Mouse (Mus musculus): ENCODE results near the gene Ncapd2. TPM values are rescaled to one million over a fixed set of nuclear protein-coding genes. Genes with fewer than 3 reads are reported as not detected.

The Ncapd2 gene
- polyA plus RNA-seq, 1 experiment from 2014 or later, result 5.9 TPM

- Histone ChIP-seq H3K9ac (replicated peaks; ENCODE audit: low read depth) (no peak overlapping the region), H3K4me2 (replicated peaks; ENCODE audit: low read depth, low read length) (no peak overlapping the region), H3K9me3 (ENCODE audit: low read length) (no peaks in the 10 kb centered on the region), H3K27ac (ENCODE audit: low read length) (no peak overlapping the region), H3K27me3 (replicated peaks; ENCODE audit: insufficient read depth, low read length) (no peaks in the 10 kb centered on the region), H3K4me3 (ENCODE audit: low read depth, low read length) (no peak overlapping the region), H3K36me3 (ENCODE audit: insufficient read depth, low read length) (no peaks in the 10 kb centered on the region), H3K4me1 (ENCODE audit: insufficient read depth, low read depth, low read length) (no peaks in the 10 kb centered on the region)
- ATAC-seq (no peak), DNase-seq (ENCODE audit: low spot score) (no peak)
- WGBS, result 64% methylated on average over 6 of the region's 7 CpGs
- TF ChIP-seq CTCF (IDR thresholded peaks at IDR 0.05) (no peak), EP300 (IDR thresholded peaks at IDR 0.05) (no peak)
Measured at GRCm38 (mm10) chr6:125149569-125149950, 41.9 kb downstream of the Ncapd2 start.

DNA sequence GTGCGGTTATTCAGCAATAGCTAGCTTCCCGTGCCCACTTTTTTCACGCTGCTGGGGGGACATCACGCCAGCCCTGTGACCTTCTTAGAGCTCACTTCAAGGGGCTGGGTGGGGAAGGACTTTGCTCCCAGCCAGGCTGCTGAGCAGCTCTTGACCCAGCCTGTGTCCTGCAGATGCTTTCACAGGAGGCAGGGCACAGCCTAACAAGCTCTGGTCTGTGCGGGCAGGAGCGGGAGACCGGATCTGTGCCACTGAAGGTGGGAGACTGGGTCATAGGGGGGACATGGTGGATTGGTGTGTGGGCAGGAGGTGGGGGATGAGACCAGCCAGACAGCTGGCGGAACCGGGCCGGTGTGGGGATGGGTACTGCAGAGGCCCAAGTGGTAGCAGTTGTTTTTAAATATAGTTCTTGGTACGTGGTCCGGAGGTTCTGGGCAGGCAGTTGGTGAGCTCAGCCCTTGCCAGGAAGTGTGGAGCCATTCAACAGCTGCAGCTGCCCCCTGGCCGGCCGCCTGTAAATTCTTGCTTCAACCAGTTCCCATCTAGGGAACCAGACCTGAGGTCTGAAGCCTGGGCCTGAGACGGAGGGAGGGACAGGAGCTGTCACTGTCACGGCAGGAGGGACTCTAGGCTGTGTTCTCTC, 42.5 kb downstream of the Ncapd2 start:
- 61% methylated on average over 16 of the region's 16 CpGs for WGBS
- Histone ChIP-seq H3K9me3 (ENCODE audit: low read length) (no peaks in the 10 kb centered on the region), H3K4me2 (replicated peaks; ENCODE audit: low read depth, low read length) (no peak overlapping the region), H3K27me3 (replicated peaks; ENCODE audit: insufficient read depth, low read length) (no peaks in the 10 kb centered on the region), H3K27ac (ENCODE audit: low read length) (0 out of 2 replicates have a peak overlapping the region, but pooled peaks have one; percentile 4), H3K36me3 (ENCODE audit: insufficient read depth, low read length) (no peaks in the 10 kb centered on the region), H3K4me1 (ENCODE audit: insufficient read depth, low read depth, low read length) (no peaks in the 10 kb centered on the region), H3K9ac (replicated peaks; ENCODE audit: low read depth) (no peak overlapping the region; the same call in 1 of the 2 replicates), H3K4me3 (ENCODE audit: low read depth, low read length) (no peak overlapping the region)
- no peak for ATAC-seq
- peak; percentile 28 for DNase-seq (ENCODE audit: low spot score)
- TF ChIP-seq EP300 (IDR thresholded peaks at IDR 0.05), result no peak
- no peak for TF ChIP-seq CTCF (IDR thresholded peaks at IDR 0.05)

DNA sequence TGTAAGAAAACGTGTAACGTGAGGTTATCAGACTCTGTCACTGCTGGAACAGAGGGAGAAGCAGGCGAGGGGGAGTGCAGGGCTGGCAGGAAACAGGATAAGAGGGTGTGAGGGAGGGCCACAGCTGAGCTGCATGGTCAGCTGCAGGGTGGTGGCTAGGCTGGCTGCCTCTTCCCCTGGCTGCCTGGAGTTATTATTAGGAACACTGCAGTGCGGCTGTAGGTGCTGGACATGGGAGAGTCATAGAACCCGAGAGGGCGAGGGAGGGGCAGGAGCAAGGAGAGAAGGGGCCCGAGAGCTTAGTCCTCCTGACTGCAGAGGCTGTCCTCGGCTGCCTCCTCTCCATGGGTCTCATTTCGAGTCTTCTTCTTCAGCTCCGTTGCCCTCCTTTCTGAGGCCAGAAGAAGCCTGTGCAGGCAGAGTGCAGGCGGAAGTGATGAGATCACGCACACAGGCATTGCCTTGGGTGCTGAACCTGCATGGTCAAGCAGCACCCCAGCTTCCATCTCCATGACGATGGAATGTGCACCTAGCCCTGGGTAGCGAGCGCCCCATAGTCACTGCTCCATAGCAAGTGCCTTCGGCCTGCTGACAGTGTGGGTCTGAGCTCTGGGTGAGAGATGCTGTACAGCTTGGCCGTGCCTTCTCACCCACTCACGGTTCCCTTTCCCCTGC, 43.1 kb downstream of the Ncapd2 start:
- Histone ChIP-seq H3K4me3 (ENCODE audit: low read depth, low read length) (no peak overlapping the region), H3K36me3 (ENCODE audit: insufficient read depth, low read length) (no peaks in the 10 kb centered on the region), H3K9ac (replicated peaks; ENCODE audit: low read depth) (no peak overlapping the region; the same call in 1 of the 2 replicates), H3K4me1 (ENCODE audit: insufficient read depth, low read depth, low read length) (no peaks in the 10 kb centered on the region), H3K9me3 (ENCODE audit: low read length) (no peaks in the 10 kb centered on the region), H3K4me2 (replicated peaks; ENCODE audit: low read depth, low read length) (no peak overlapping the region), H3K27ac (ENCODE audit: low read length) (peak overlapping the region; percentile 64; the same call in 1 of the 2 replicates), H3K27me3 (replicated peaks; ENCODE audit: insufficient read depth, low read length) (no peaks in the 10 kb centered on the region)
- ATAC-seq (peak; percentile 31), DNase-seq (ENCODE audit: low spot score) (peak; percentile 39)
- 44% methylated on average over 18 of the region's 18 CpGs for WGBS
- no peak for TF ChIP-seq CTCF (IDR thresholded peaks at IDR 0.05)
- no peak for TF ChIP-seq EP300 (IDR thresholded peaks at IDR 0.05)

GRCm38 (mm10) chr6:125147329-125147728, 44.2 kb downstream of the Ncapd2 start:
- H3K9ac ChIP-seq (replicated peaks; ENCODE audit: low read depth), result no peak overlapping the region

GRCm38 (mm10) chr6:125146797-125147196, 44.7 kb downstream of the Ncapd2 start:
- H3K4me3 ChIP-seq (ENCODE audit: low read depth, low read length), result no peak overlapping the region
- WGBS, result 65% methylated on average over 4 of the region's 4 CpGs
- no peaks in the 10 kb centered on the region for H3K27me3 ChIP-seq (replicated peaks; ENCODE audit: insufficient read depth, low read length)
- H3K9me3 ChIP-seq (ENCODE audit: low read length), result no peaks in the 10 kb centered on the region
- peak overlapping the region; percentile 88; the same call in 1 of the 2 replicates for H3K4me2 ChIP-seq (replicated peaks; ENCODE audit: low read depth, low read length)
- no peak overlapping the region for H3K9ac ChIP-seq (replicated peaks; ENCODE audit: low read depth)
- no peak for TF ChIP-seq EP300 (IDR thresholded peaks at IDR 0.05)
- no peak for TF ChIP-seq CTCF (IDR thresholded peaks at IDR 0.05)
- no peak overlapping the region for H3K27ac ChIP-seq (ENCODE audit: low read length)
- no peaks in the 10 kb centered on the region for H3K4me1 ChIP-seq (ENCODE audit: insufficient read depth, low read depth, low read length)
- H3K36me3 ChIP-seq (ENCODE audit: insufficient read depth, low read length), result no peaks in the 10 kb centered on the region; the same call in 1 of the 2 replicates
- ATAC-seq, result no peak
- peak; percentile 35 for DNase-seq (ENCODE audit: low spot score)

More at GRCm38 (mm10) chr6:125147329-125147728, 44.2 kb downstream of the Ncapd2 start:
- no peaks in the 10 kb centered on the region for H3K9me3 ChIP-seq (ENCODE audit: low read length)
- no peak overlapping the region for H3K27ac ChIP-seq (ENCODE audit: low read length)
- no peak overlapping the region for H3K4me2 ChIP-seq (replicated peaks; ENCODE audit: low read depth, low read length)
- H3K27me3 ChIP-seq (replicated peaks; ENCODE audit: insufficient read depth, low read length), result no peaks in the 10 kb centered on the region
- H3K4me3 ChIP-seq (ENCODE audit: low read depth, low read length), result no peak overlapping the region
- no peak for DNase-seq (ENCODE audit: low spot score)
- no peaks in the 10 kb centered on the region for H3K4me1 ChIP-seq (ENCODE audit: insufficient read depth, low read depth, low read length)
- WGBS, result 68% methylated on average over 10 of the region's 10 CpGs
- TF ChIP-seq EP300 (IDR thresholded peaks at IDR 0.05) (no peak), CTCF (IDR thresholded peaks at IDR 0.05) (no peak)
- no peaks in the 10 kb centered on the region; the same call in 1 of the 2 replicates for H3K36me3 ChIP-seq (ENCODE audit: insufficient read depth, low read length)
- ATAC-seq, result no peak

- H3K4me2 ChIP-seq (replicated peaks; ENCODE audit: low read depth, low read length), result peak overlapping the region; percentile 88
- DNase-seq (ENCODE audit: low spot score), result no peak
- H3K27ac ChIP-seq (ENCODE audit: low read length), result no peak overlapping the region
- H3K36me3 ChIP-seq (ENCODE audit: insufficient read depth, low read length), result peaks cover under 1% of the 10 kb centered on the region
- no peak for TF ChIP-seq CTCF (IDR thresholded peaks at IDR 0.05)
- no peak for TF ChIP-seq EP300 (IDR thresholded peaks at IDR 0.05)
- no peak overlapping the region for H3K9ac ChIP-seq (replicated peaks; ENCODE audit: low read depth)
- 54% methylated on average over 7 of the region's 7 CpGs for WGBS
- ATAC-seq, result no peak
- H3K27me3 ChIP-seq (replicated peaks; ENCODE audit: insufficient read depth, low read length), result no peaks in the 10 kb centered on the region
- H3K9me3 ChIP-seq (ENCODE audit: low read length), result no peaks in the 10 kb centered on the region
- H3K4me1 ChIP-seq (ENCODE audit: insufficient read depth, low read depth, low read length), result no peaks in the 10 kb centered on the region
- H3K4me3 ChIP-seq (ENCODE audit: low read depth, low read length), result peak overlapping the region; percentile 55
Measured at GRCm38 (mm10) chr6:125146148-125146547, 45.4 kb downstream of the Ncapd2 start.
